Mouse (Mus musculus) gastrocnemius, postnatal 14 days (tissue): ENCODE results near the gene Tpsb2. TPM values are rescaled to one million over a fixed set of nuclear protein-coding genes. Genes with fewer than 3 reads are reported as not detected.
A peak's percentile ranks its signal among the peaks of the same experiment; 100 is the strongest.

Experiments used
- DNase-seq: peaks from one replicate; pipeline ENCODE4 v3.0.0; 2021; ENCODE audit warnings: mixed read lengths
- intact Hi-C: fragments of 180-260 bp; cut with DNase I; formaldehyde crosslinking; loops from one replicate; pipeline ENCODE4 v1.15.1; 2025; ENCODE audit warnings: low total_unique reads
- total RNA-seq, 2 experiments: library from RNA; stranded (reverse); gene quantifications; 2 replicates each; pipeline ENCODE4 v1.2.3; 2021

The Tpsb2 gene
- total RNA-seq, 2 experiments from 2014 or later: 9.4 to 12.6 TPM

- DNase-seq: no peak
Observed at GRCm38 (mm10) chr17:25404190-25404589, 38.1 kb downstream of the Tpsb2 start.

GRCm38 (mm10) chr17:25405224-25405895 lies 39.3 kb downstream of the Tpsb2 start:
- intact Hi-C loops: loop anchor here (10.0 kb wide), 1 partner anchor 289 kb away; no protein-coding TSS in a partner anchor
- no peak for DNase-seq

More at GRCm38 (mm10) chr17:25404190-25404589, 38.1 kb downstream of the Tpsb2 start:
- intact Hi-C loops: loop anchor here (10.0 kb wide), 1 partner anchor 291 kb away; no protein-coding TSS in a partner anchor

- intact Hi-C loops: loop anchor here (10.0 kb wide), 1 partner anchor 289 kb away; no protein-coding TSS in a partner anchor
- no peak for DNase-seq
Observed at GRCm38 (mm10) chr17:25406011-25406441, 39.9 kb downstream of the Tpsb2 start.

GRCm38 (mm10) chr17:25407352-25407751 lies 41.2 kb downstream of the Tpsb2 start:
- intact Hi-C loops: loop anchor here (10.0 kb wide), 1 partner anchor 287 kb away; no protein-coding TSS in a partner anchor
- no peak for DNase-seq

GRCm38 (mm10) chr17:25408302-25408999 lies 42.3 kb downstream of the Tpsb2 start:
- intact Hi-C loops: loop anchor here (10.0 kb wide), 1 partner anchor 286 kb away; no protein-coding TSS in a partner anchor
- no peak for DNase-seq

- intact Hi-C loops: loop anchor here (10.0 kb wide), 1 partner anchor 285 kb away; no protein-coding TSS in a partner anchor
- no peak for DNase-seq
Observed at GRCm38 (mm10) chr17:25409621-25410020, 43.5 kb downstream of the Tpsb2 start.

GRCm38 (mm10) chr17:25410180-25410579 lies 44.1 kb downstream of the Tpsb2 start:
- intact Hi-C loops: no loop called here
- no peak for DNase-seq

GRCm38 (mm10) chr17:25410786-25411185 lies 44.7 kb downstream of the Tpsb2 start:
- intact Hi-C loops: no loop called here
- no peak for DNase-seq

- no peak for DNase-seq
- intact Hi-C loops: no loop called here
Observed at GRCm38 (mm10) chr17:25411251-25411650, 45.1 kb downstream of the Tpsb2 start.

- intact Hi-C loops: no loop called here
- DNase-seq: no peak
Observed at GRCm38 (mm10) chr17:25414209-25414608, 48.1 kb downstream of the Tpsb2 start.

GRCm38 (mm10) chr17:25414917-25415316 lies 48.8 kb downstream of the Tpsb2 start:
- intact Hi-C loops: no loop called here
- DNase-seq: no peak

- peak; percentile 28 for DNase-seq
- intact Hi-C loops: no loop called here
Observed at GRCm38 (mm10) chr17:25415421-25415913, 49.4 kb downstream of the Tpsb2 start.

- DNase-seq: no peak
- intact Hi-C loops: no loop called here
Observed at GRCm38 (mm10) chr17:25416219-25416618, 50.1 kb downstream of the Tpsb2 start.

GRCm38 (mm10) chr17:25417990-25418389 lies 51.9 kb downstream of the Tpsb2 start:
- intact Hi-C loops: no loop called here
- DNase-seq: no peak

Other genes starting within 250 kb of the Tpsb2 start
- gene Ptx4, start 245.5 kb upstream of the Tpsb2 start, total RNA-seq: 1 to 10 TPM; 8.4 to 9.6 TPM
- gene Clcn7, start 232.9 kb upstream of the Tpsb2 start, total RNA-seq: 10 to 100 TPM; 14.3 to 15.5 TPM
- gene Ccdc154, start 203.8 kb upstream of the Tpsb2 start, total RNA-seq: not detected
- gene Gm38655, start 190.8 kb upstream of the Tpsb2 start, total RNA-seq: not detected
- 10 to 100 TPM; 13.0 to 13.1 TPM for gene BC003965, start 181.8 kb upstream of the Tpsb2 start, total RNA-seq
- gene Unkl, start 177.9 kb upstream of the Tpsb2 start, total RNA-seq: 1 to 10 TPM; 4.6 to 4.8 TPM
- 10 to 100 TPM; 12.3 to 14.8 TPM for gene Gnptg, start 126.2 kb upstream of the Tpsb2 start, total RNA-seq
- 10 to 100 TPM; 19.7 to 21.0 TPM for gene Tsr3, start 126.1 kb upstream of the Tpsb2 start, total RNA-seq
- gene Baiap3, start 109.9 kb upstream of the Tpsb2 start, total RNA-seq: under 1 TPM in 1 of 2 experiments, not detected in 1; 0.41 TPM
- gene Ube2i, start 91.7 kb upstream of the Tpsb2 start, total RNA-seq: 10 to 100 TPM; 74.9 to 82.6 TPM
- gene Prss34, start 67.9 kb upstream of the Tpsb2 start, total RNA-seq: 1 to 10 TPM; 1.8 to 2.7 TPM
- gene Prss28, start 57.7 kb upstream of the Tpsb2 start, total RNA-seq: not detected
- gene Prss29, start 47.7 kb upstream of the Tpsb2 start, total RNA-seq: not detected
- 1 to 10 TPM; 4.0 to 4.7 TPM for gene Tpsab1, start 20.7 kb upstream of the Tpsb2 start, total RNA-seq
- not detected for gene Tpsg1, start 3.0 kb downstream of the Tpsb2 start, total RNA-seq
- 1 to 10 TPM; 3.2 to 3.4 TPM for gene Cacna1h, start 67.5 kb downstream of the Tpsb2 start, total RNA-seq
- not detected for gene Tekt4, start 88.3 kb downstream of the Tpsb2 start, total RNA-seq
- not detected for gene Sstr5, start 131.0 kb downstream of the Tpsb2 start, total RNA-seq
- gene Sox8, start 204.4 kb downstream of the Tpsb2 start, total RNA-seq: 1 to 10 TPM; 7.2 to 8.8 TPM
- gene Lmf1, start 212.8 kb downstream of the Tpsb2 start, total RNA-seq: 10 to 100 TPM; 13.1 to 13.8 TPM